Mouse (Mus musculus): ENCODE measurements around the gene Spata17. TPM values are rescaled to one million over a fixed set of nuclear protein-coding genes. Genes with fewer than 3 reads are reported as not detected.

Spata17 gene
- polyA plus RNA-seq, 1 experiment from 2014 or later, result 1.5 TPM

- H3K4me2 ChIP-seq, result peak overlapping the region; percentile 29
- WGBS (ENCODE audit: insufficient replicate concordance), result 70% methylated on average over 11 of the region's 11 CpGs
- no peaks in the 10 kb centered on the region for H3K27me3 ChIP-seq (ENCODE audit: control insufficient read depth, insufficient read depth, low read length)
- H3K27ac ChIP-seq (ENCODE audit: low read depth, low read length), result no peak overlapping the region
- no peak overlapping the region for H3K4me3 ChIP-seq (ENCODE audit: low read depth, low read length)
- no peak overlapping the region for H3K9ac ChIP-seq (ENCODE audit: low read depth, low read length)
- ATAC-seq (replicated peaks; ENCODE audit: insufficient number of reproducible peaks, low FRiP score, low TSS enrichment), result no peak
- no peaks in the 10 kb centered on the region for H3K9me3 ChIP-seq (replicated peaks; ENCODE audit: control insufficient read depth, low read length)
- peaks cover 8% of the 10 kb centered on the region for H3K4me1 ChIP-seq (ENCODE audit: control insufficient read depth, insufficient read depth, low read length)
- H3K36me3 ChIP-seq (ENCODE audit: control insufficient read depth, insufficient read depth, low read length), result no peaks in the 10 kb centered on the region
Measured at GRCm38 (mm10) chr1:187125733-187126132, 89.5 kb downstream of the Spata17 start.

DNA sequence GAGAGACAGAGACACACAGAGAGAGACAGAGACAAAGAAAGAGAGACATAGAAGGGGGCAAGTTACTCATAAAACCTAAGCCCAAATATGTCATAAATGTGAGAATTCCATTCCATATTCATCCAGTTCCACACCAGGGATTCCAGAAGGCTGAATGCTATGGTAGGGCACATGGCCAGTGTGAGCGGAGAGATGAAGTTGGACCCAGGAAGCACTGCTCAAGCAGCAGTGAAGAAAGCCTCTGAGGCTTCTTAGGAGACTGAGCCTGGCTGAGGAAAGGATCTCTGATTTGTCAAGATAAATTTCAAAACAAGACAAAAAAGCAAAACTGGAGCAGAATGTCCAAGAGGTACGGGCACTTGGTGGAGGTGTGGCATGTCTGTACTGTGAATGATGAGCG lies 90.3 kb downstream of the Spata17 start:
- 77% methylated on average over 3 of the region's 3 CpGs for WGBS (ENCODE audit: insufficient replicate concordance)
- H3K4me2 ChIP-seq, result no peak overlapping the region
- no peak for ATAC-seq (replicated peaks; ENCODE audit: insufficient number of reproducible peaks, low FRiP score, low TSS enrichment)

GRCm38 (mm10) chr1:187119300-187119699 lies 96.0 kb downstream of the Spata17 start:
- H3K4me3 ChIP-seq (ENCODE audit: low read depth, low read length), result no peak overlapping the region
- WGBS (ENCODE audit: insufficient replicate concordance), result 88% methylated on average over 6 of the region's 6 CpGs
- no peaks in the 10 kb centered on the region for H3K36me3 ChIP-seq (ENCODE audit: control insufficient read depth, insufficient read depth, low read length)
- ATAC-seq (replicated peaks; ENCODE audit: insufficient number of reproducible peaks, low FRiP score, low TSS enrichment), result no peak
- peaks cover 10% of the 10 kb centered on the region for H3K4me1 ChIP-seq (ENCODE audit: control insufficient read depth, insufficient read depth, low read length)
- H3K4me2 ChIP-seq, result no peak overlapping the region
- H3K9ac ChIP-seq (ENCODE audit: low read depth, low read length), result no peak overlapping the region
- H3K9me3 ChIP-seq (replicated peaks; ENCODE audit: control insufficient read depth, low read length), result no peaks in the 10 kb centered on the region
- no peak overlapping the region for H3K27ac ChIP-seq (ENCODE audit: low read depth, low read length)
- H3K27me3 ChIP-seq (ENCODE audit: control insufficient read depth, insufficient read depth, low read length), result no peaks in the 10 kb centered on the region

More for the DNA sequence above, 90.3 kb downstream of the Spata17 start:
- H3K36me3 ChIP-seq (ENCODE audit: control insufficient read depth, insufficient read depth, low read length), result no peaks in the 10 kb centered on the region
- H3K27ac ChIP-seq (ENCODE audit: low read depth, low read length), result no peak overlapping the region
- H3K4me3 ChIP-seq (ENCODE audit: low read depth, low read length), result no peak overlapping the region
- H3K9ac ChIP-seq (ENCODE audit: low read depth, low read length), result no peak overlapping the region
- no peaks in the 10 kb centered on the region for H3K9me3 ChIP-seq (replicated peaks; ENCODE audit: control insufficient read depth, low read length)
- peaks cover 8% of the 10 kb centered on the region for H3K4me1 ChIP-seq (ENCODE audit: control insufficient read depth, insufficient read depth, low read length)
- no peaks in the 10 kb centered on the region for H3K27me3 ChIP-seq (ENCODE audit: control insufficient read depth, insufficient read depth, low read length)

DNA sequence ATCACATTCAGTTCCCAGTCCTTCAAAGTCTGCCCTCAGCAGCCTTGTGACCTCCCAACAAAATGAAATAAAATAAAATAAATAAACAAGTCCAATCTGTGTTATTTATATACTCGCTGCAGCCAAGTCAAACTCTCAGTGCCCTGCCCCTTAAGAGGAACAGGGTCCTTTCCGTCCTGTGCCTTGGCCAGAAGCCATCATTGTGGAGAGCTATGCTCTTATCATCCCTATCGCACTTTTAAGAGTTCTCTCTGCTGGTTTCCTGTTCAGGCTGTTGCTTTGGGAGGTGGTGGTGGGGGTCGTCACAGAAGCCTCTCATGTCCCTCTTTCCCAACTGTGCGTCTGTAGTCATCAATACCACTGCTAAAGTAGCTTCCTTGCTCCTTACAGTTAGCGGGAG lies 97.2 kb downstream of the Spata17 start:
- H3K4me1 ChIP-seq (ENCODE audit: control insufficient read depth, insufficient read depth, low read length), result peaks cover 10% of the 10 kb centered on the region
- H3K9me3 ChIP-seq (replicated peaks; ENCODE audit: control insufficient read depth, low read length), result no peaks in the 10 kb centered on the region
- WGBS (ENCODE audit: insufficient replicate concordance), result 35% methylated on average over 6 of the region's 6 CpGs
- no peaks in the 10 kb centered on the region for H3K36me3 ChIP-seq (ENCODE audit: control insufficient read depth, insufficient read depth, low read length)
- no peaks in the 10 kb centered on the region for H3K27me3 ChIP-seq (ENCODE audit: control insufficient read depth, insufficient read depth, low read length)
- peak; percentile 69 for ATAC-seq (replicated peaks; ENCODE audit: insufficient number of reproducible peaks, low FRiP score, low TSS enrichment)
- no peak overlapping the region for H3K4me2 ChIP-seq
- no peak overlapping the region for H3K27ac ChIP-seq (ENCODE audit: low read depth, low read length)
- no peak overlapping the region for H3K9ac ChIP-seq (ENCODE audit: low read depth, low read length)
- no peak overlapping the region for H3K4me3 ChIP-seq (ENCODE audit: low read depth, low read length)

DNA sequence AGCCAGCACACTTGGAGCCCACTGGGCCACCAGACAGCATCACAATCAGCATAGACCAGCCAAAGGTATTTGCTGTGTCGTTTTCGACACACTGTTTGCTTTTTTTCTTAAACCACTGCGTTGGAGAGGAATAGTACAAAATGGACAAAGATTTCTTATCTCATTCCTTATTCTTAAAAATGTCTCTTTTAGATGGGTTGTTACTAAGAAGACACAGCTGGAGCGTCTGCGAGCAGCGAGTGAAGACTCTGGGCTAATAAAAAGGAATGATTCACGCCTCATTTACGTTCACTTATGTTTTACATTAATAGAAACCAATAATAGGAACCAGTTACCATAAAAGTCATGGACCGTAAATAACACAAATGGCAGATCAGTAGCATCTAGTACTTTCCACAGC lies 101.5 kb downstream of the Spata17 start:
- Histone ChIP-seq H3K4me1 (ENCODE audit: control insufficient read depth, insufficient read depth, low read length) (peaks cover 10% of the 10 kb centered on the region), H3K9ac (ENCODE audit: low read depth, low read length) (no peak overlapping the region), H3K27me3 (ENCODE audit: control insufficient read depth, insufficient read depth, low read length) (no peaks in the 10 kb centered on the region), H3K36me3 (ENCODE audit: control insufficient read depth, insufficient read depth, low read length) (no peaks in the 10 kb centered on the region), H3K4me2 (no peak overlapping the region), H3K4me3 (ENCODE audit: low read depth, low read length) (no peak overlapping the region), H3K27ac (ENCODE audit: low read depth, low read length) (no peak overlapping the region), H3K9me3 (replicated peaks; ENCODE audit: control insufficient read depth, low read length) (no peaks in the 10 kb centered on the region)
- no peak for ATAC-seq (replicated peaks; ENCODE audit: insufficient number of reproducible peaks, low FRiP score, low TSS enrichment)
- WGBS (ENCODE audit: insufficient replicate concordance), result 87% methylated on average over 9 of the region's 9 CpGs

DNA sequence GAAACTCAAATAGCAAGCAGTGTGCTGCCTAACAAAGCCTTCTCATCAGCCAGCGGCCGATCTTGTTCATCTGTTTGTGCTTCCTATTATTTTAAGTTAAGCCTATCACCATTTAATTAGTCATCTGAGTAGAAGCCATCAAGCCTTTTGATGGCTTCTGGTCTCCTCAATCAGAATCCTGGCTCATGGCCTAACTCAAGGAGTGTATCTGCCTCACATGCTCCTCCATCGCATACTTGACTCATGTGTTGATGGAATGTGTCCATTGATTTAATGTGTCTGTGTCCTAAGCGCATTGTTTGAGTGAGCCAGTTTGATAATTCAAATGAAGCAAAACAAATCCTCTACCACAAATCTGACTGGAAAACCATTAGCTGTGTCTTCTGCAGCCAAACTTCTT lies 113.1 kb downstream of the Spata17 start:
- H3K27me3 ChIP-seq (ENCODE audit: control insufficient read depth, insufficient read depth, low read length), result no peaks in the 10 kb centered on the region
- H3K36me3 ChIP-seq (ENCODE audit: control insufficient read depth, insufficient read depth, low read length), result no peaks in the 10 kb centered on the region
- no peak overlapping the region for H3K4me3 ChIP-seq (ENCODE audit: low read depth, low read length)
- no peak overlapping the region for H3K4me2 ChIP-seq
- H3K9me3 ChIP-seq (replicated peaks; ENCODE audit: control insufficient read depth, low read length), result no peaks in the 10 kb centered on the region
- 75% methylated on average over 4 of the region's 4 CpGs for WGBS (ENCODE audit: insufficient replicate concordance)
- H3K4me1 ChIP-seq (ENCODE audit: control insufficient read depth, insufficient read depth, low read length), result peaks cover 6% of the 10 kb centered on the region; the same call in 1 of the 2 replicates
- no peak overlapping the region for H3K9ac ChIP-seq (ENCODE audit: low read depth, low read length)
- ATAC-seq (replicated peaks; ENCODE audit: insufficient number of reproducible peaks, low FRiP score, low TSS enrichment), result no peak
- H3K27ac ChIP-seq (ENCODE audit: low read depth, low read length), result no peak overlapping the region

DNA sequence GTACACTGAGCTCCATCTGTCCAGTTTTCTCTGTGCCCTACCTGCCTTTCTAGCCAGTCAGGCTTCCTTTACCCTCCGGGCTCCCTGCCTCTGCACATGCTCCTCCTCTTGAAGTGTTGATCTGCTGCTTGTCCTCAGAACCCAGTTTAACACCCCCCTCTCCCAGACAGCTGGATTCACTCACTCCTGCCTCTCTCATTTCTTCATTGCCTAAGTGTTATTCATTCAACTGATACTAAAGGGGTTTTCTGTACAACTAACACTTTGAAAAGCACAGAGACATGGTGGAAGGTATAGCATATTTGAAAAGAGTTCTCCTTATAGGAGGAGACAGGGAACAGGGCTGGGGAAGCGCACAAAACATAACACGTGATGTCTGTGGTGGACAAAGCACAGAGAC lies 114.1 kb downstream of the Spata17 start:
- Histone ChIP-seq H3K4me1 (ENCODE audit: control insufficient read depth, insufficient read depth, low read length) (peaks cover 6% of the 10 kb centered on the region; the same call in 1 of the 2 replicates), H3K36me3 (ENCODE audit: control insufficient read depth, insufficient read depth, low read length) (no peaks in the 10 kb centered on the region), H3K9me3 (replicated peaks; ENCODE audit: control insufficient read depth, low read length) (no peaks in the 10 kb centered on the region), H3K4me2 (no peak overlapping the region), H3K4me3 (ENCODE audit: low read depth, low read length) (no peak overlapping the region), H3K27me3 (ENCODE audit: control insufficient read depth, insufficient read depth, low read length) (no peaks in the 10 kb centered on the region), H3K9ac (ENCODE audit: low read depth, low read length) (no peak overlapping the region), H3K27ac (ENCODE audit: low read depth, low read length) (no peak overlapping the region)
- no peak for ATAC-seq (replicated peaks; ENCODE audit: insufficient number of reproducible peaks, low FRiP score, low TSS enrichment)
- WGBS (ENCODE audit: insufficient replicate concordance), result 51% methylated on average over 3 of the region's 3 CpGs

DNA sequence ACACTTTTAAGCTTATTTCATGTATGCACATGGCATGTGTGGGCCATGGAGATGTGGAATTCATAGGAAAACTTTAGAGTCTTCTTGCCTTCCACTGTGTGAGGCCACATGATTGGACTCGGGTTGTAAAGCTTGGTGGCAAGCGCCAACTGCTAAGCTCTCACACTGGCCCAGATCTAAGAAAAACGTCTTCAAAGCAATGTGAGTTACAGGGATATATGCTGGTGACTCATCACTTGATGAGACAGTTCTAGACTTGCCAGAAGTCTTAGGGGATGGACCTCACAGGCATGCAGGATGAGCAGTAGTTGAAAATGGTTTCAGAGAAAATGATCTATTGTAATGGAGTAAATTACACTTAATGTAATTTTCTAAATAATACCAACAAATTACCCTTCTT lies 114.6 kb downstream of the Spata17 start:
- WGBS (ENCODE audit: insufficient replicate concordance), result 75% methylated on average over 3 of the region's 3 CpGs
- Histone ChIP-seq H3K27ac (ENCODE audit: low read depth, low read length) (no peak overlapping the region), H3K36me3 (ENCODE audit: control insufficient read depth, insufficient read depth, low read length) (no peaks in the 10 kb centered on the region), H3K27me3 (ENCODE audit: control insufficient read depth, insufficient read depth, low read length) (no peaks in the 10 kb centered on the region), H3K9ac (ENCODE audit: low read depth, low read length) (no peak overlapping the region), H3K4me3 (ENCODE audit: low read depth, low read length) (no peak overlapping the region), H3K4me1 (ENCODE audit: control insufficient read depth, insufficient read depth, low read length) (peaks cover 6% of the 10 kb centered on the region; the same call in 1 of the 2 replicates), H3K4me2 (no peak overlapping the region), H3K9me3 (replicated peaks; ENCODE audit: control insufficient read depth, low read length) (no peaks in the 10 kb centered on the region)
- no peak for ATAC-seq (replicated peaks; ENCODE audit: insufficient number of reproducible peaks, low FRiP score, low TSS enrichment)

- Histone ChIP-seq H3K9me3 (replicated peaks; ENCODE audit: control insufficient read depth, low read length) (no peaks in the 10 kb centered on the region), H3K36me3 (ENCODE audit: control insufficient read depth, insufficient read depth, low read length) (no peaks in the 10 kb centered on the region), H3K4me3 (ENCODE audit: low read depth, low read length) (no peak overlapping the region), H3K27ac (ENCODE audit: low read depth, low read length) (no peak overlapping the region), H3K9ac (ENCODE audit: low read depth, low read length) (no peak overlapping the region), H3K27me3 (ENCODE audit: control insufficient read depth, insufficient read depth, low read length) (no peaks in the 10 kb centered on the region), H3K4me1 (ENCODE audit: control insufficient read depth, insufficient read depth, low read length) (peaks cover 6% of the 10 kb centered on the region; the same call in 1 of the 2 replicates), H3K4me2 (no peak overlapping the region)
- no peak; the same call in 1 of the 2 replicates for ATAC-seq (replicated peaks; ENCODE audit: insufficient number of reproducible peaks, low FRiP score, low TSS enrichment)
- 26% methylated on average over 6 of the region's 6 CpGs for WGBS (ENCODE audit: insufficient replicate concordance)
Measured at GRCm38 (mm10) chr1:187098285-187098684, 117.0 kb downstream of the Spata17 start.
